Mouse (Mus musculus): ENCODE measurements around the gene Spata33. TPM values are rescaled to one million over a fixed set of nuclear protein-coding genes. Genes with fewer than 3 reads are reported as not detected.
"Not testable (repeated sequence)": the region's sequence is repeated elsewhere in the genome, so short reads cannot be mapped to it uniquely, and the experiment has no call there.

The Spata33 gene
- polyA plus RNA-seq, 1 experiment from 2014 or later: 5.0 TPM

DNA sequence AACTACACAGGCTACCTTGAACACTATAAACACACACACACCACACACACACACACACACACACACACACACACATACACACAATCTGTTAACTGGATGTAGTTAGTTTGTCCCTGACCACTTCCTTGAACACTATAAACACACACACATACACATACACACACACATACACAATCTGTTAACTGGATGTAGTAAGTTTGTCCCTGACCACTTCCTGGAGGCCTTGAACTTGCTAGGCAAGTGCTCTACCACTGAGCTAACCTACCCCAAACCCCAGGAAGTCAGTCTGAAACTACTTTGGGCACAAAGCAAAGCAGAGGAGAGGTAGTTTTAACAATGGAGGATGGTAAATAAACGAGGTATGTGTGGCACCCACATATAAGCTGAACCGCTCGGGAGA lies 9.1 kb upstream of the Spata33 start:
- Histone ChIP-seq H3K27me3 (no peaks in the 10 kb centered on the region), H3K4me1 (replicated peaks) (no peaks in the 10 kb centered on the region), H3K36me3 (peaks cover 48% of the 10 kb centered on the region), H3K9ac (replicated peaks) (no peak overlapping the region), H3K27ac (no peak overlapping the region), H3K4me3 (replicated peaks) (no peak overlapping the region), H3K4me2 (no peak overlapping the region), H3K9me3 (no peaks in the 10 kb centered on the region)
- no peak for ATAC-seq (ENCODE audit: insufficient number of reproducible peaks, insufficient read depth, low FRiP score, low TSS enrichment, low read depth)
- WGBS: 87% methylated on average over 3 of the region's 3 CpGs

DNA sequence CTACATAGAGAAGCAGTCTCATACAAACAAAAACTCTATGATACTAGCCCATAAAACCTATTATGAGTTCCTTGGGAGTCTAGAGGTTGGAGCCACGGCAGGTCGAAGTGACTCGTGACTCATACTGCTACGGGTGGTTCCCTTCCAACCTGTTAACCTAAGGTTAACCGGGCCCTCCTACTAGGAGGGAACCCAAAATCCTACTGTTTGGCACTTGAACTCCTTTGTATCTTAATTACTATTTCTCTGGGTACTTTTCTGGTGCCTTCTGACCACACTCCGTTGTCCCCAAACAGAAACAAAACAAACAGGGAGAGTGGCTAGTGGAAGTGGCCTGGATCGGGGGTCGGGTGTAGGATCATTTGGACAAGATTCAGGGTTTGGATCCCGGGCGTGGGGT lies 756 bp upstream of the Spata33 start:
- peak overlapping the region; percentile 92 for H3K9ac ChIP-seq (replicated peaks)
- H3K4me3 ChIP-seq (replicated peaks): peak overlapping the region; percentile 98
- no peaks in the 10 kb centered on the region for H3K27me3 ChIP-seq
- H3K36me3 ChIP-seq: peaks cover 38% of the 10 kb centered on the region
- peak overlapping the region; percentile 90 for H3K4me2 ChIP-seq
- no peak for ATAC-seq (ENCODE audit: insufficient number of reproducible peaks, insufficient read depth, low FRiP score, low TSS enrichment, low read depth)
- H3K4me1 ChIP-seq (replicated peaks): peaks cover 17% of the 10 kb centered on the region
- H3K27ac ChIP-seq: no peak overlapping the region
- no peaks in the 10 kb centered on the region for H3K9me3 ChIP-seq
- 48% methylated on average over 10 of the region's 10 CpGs for WGBS

DNA sequence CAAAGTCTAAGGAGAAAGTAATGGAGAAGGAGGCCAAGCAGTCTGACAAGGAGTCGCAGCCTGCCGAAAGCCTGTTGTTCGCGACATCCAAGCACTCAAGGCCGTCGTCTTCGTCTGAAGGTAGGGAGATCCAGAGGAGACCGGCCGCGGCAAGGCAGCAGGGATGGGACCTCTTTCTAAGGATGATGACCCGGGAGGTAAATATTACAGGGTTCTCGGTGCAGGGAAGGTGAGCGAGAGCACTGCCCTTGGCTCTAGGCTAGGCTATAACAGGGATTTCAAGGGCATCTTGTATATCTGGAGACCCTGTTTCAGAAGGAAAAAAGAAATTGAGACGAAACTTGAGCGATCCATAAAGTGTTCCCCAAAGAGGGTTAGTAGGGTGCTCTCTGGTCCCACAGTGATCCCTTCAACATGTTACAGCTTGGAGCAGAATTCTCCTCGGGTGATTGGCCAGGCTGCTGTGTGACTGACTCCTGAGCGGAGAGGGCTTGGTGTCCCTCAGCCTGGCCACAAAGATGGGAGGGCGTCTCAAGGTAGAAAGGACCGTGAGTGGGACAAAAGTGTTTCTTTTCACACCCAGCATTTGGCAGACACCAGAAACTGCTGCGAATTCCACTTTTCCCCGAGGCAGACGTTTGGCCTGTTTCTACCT lies 613 bp downstream of the Spata33 start:
- Histone ChIP-seq H3K36me3 (peaks cover 25% of the 10 kb centered on the region), H3K4me1 (replicated peaks) (peaks cover 17% of the 10 kb centered on the region), H3K9me3 (no peaks in the 10 kb centered on the region), H3K9ac (replicated peaks) (peak overlapping the region; percentile 65), H3K27me3 (no peaks in the 10 kb centered on the region), H3K4me3 (replicated peaks) (peak overlapping the region; percentile 98), H3K4me2 (peak overlapping the region; percentile 90), H3K27ac (peak overlapping the region; percentile 53)
- no peak; the same call in none of the 2 replicates for ATAC-seq (ENCODE audit: insufficient number of reproducible peaks, insufficient read depth, low FRiP score, low TSS enrichment, low read depth)
- WGBS: 13% methylated on average over 22 of the region's 22 CpGs

- WGBS: 80% methylated on average over 3 of the region's 3 CpGs
These were observed 2.8 kb downstream of the Spata33 start for GRCm38 (mm10) chr8:123215430-123215829.

DNA sequence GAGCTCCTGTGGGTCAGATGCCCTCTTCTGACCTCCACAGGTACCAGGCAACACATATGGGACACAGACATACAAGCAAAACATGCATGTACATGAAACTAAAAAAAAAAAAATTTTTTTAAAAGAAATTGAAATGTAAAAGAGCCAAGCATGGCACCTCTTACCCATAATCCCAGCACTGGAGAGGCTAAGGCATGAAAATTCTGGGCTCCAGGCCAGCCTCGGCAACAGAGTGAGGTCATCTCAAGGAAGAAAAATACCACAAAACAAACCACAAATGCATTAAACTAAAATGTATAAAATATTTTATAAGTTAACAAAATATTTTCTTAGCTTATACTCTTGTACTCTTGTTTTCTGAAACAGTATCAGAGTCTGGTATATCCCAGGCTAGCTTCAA lies 8.3 kb downstream of the Spata33 start:
- Histone ChIP-seq H3K27me3 (no peaks in the 10 kb centered on the region), H3K9ac (replicated peaks) (no peak overlapping the region), H3K4me3 (replicated peaks) (no peak overlapping the region), H3K36me3 (no peaks in the 10 kb centered on the region), H3K9me3 (no peaks in the 10 kb centered on the region), H3K27ac (no peak overlapping the region), H3K4me2 (no peak overlapping the region), H3K4me1 (replicated peaks) (peaks cover 13% of the 10 kb centered on the region)
- WGBS: 86% methylated on average over 1 of the region's 1 CpGs
- ATAC-seq (ENCODE audit: insufficient number of reproducible peaks, insufficient read depth, low FRiP score, low TSS enrichment, low read depth): no peak

More at GRCm38 (mm10) chr8:123215430-123215829, 2.8 kb downstream of the Spata33 start:
- Histone ChIP-seq H3K9ac (replicated peaks) (no peak overlapping the region), H3K9me3 (no peaks in the 10 kb centered on the region), H3K4me3 (replicated peaks) (no peak overlapping the region), H3K4me2 (no peak overlapping the region), H3K27me3 (no peaks in the 10 kb centered on the region), H3K27ac (no peak overlapping the region), H3K36me3 (peaks cover 3% of the 10 kb centered on the region; the same call in 1 of the 2 replicates), H3K4me1 (replicated peaks) (peaks cover 17% of the 10 kb centered on the region)
- ATAC-seq (ENCODE audit: insufficient number of reproducible peaks, insufficient read depth, low FRiP score, low TSS enrichment, low read depth): no peak

- peaks cover 13% of the 10 kb centered on the region for H3K4me1 ChIP-seq (replicated peaks)
- H3K27me3 ChIP-seq: no peaks in the 10 kb centered on the region
- H3K4me2 ChIP-seq: peak within 1 kb of the TSS; percentile 92
- H3K9ac ChIP-seq (replicated peaks): peak within 1 kb of the TSS; percentile 83
- H3K36me3 ChIP-seq: peaks cover 28% of the 10 kb centered on the region
- WGBS: 3% methylated on average over 59 of the region's 59 CpGs
- H3K4me3 ChIP-seq (replicated peaks): peak within 1 kb of the TSS; percentile 82
- ATAC-seq (ENCODE audit: insufficient number of reproducible peaks, insufficient read depth, low FRiP score, low TSS enrichment, low read depth): peak; percentile 52
- H3K27ac ChIP-seq: peak within 1 kb of the TSS; percentile 85
- no peaks in the 10 kb centered on the region for H3K9me3 ChIP-seq
These were observed 11.9 kb downstream of the Spata33 start, which contains the start of gene Cdk10 for GRCm38 (mm10) chr8:123224278-123225266. TSS of gene Cdk10 (plus strand) at chr8:123224842.

GRCm38 (mm10) chr8:123228416-123228815 lies 15.8 kb downstream of the Spata33 start:
- Histone ChIP-seq H3K9ac (replicated peaks) (no peak overlapping the region), H3K27ac (no peak overlapping the region), H3K9me3 (no peaks in the 10 kb centered on the region), H3K4me2 (no peak overlapping the region), H3K27me3 (peaks cover 15% of the 10 kb centered on the region), H3K36me3 (peaks cover 32% of the 10 kb centered on the region), H3K4me1 (replicated peaks) (peaks cover 13% of the 10 kb centered on the region), H3K4me3 (replicated peaks) (no peak overlapping the region)
- 100% methylated on average over 1 of the region's 1 CpGs for WGBS
- no peak for ATAC-seq (ENCODE audit: insufficient number of reproducible peaks, insufficient read depth, low FRiP score, low TSS enrichment, low read depth)

DNA sequence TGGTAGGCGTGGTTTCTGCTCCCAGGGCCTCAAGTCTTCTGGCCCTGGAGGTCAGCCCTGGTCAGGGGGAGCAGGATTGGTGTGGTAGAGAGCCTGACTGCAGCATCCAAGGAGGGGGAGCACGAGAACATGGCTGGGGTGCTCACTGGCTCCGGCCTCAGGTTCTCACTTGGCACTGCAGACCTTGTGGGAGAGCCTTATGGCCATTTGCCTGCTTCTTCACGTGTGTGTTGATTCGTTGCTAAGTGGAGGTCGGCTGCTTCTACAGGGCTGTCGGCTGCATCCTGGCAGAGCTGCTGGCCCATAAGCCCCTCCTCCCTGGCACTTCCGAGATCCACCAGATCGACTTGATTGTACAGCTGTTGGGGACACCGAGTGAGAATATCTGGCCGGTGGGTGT lies 17.7 kb downstream of the Spata33 start:
- peaks cover 34% of the 10 kb centered on the region for H3K27me3 ChIP-seq
- H3K27ac ChIP-seq; ATAC-seq (ENCODE audit: insufficient number of reproducible peaks, insufficient read depth, low FRiP score, low TSS enrichment, low read depth); H3K4me2 ChIP-seq; H3K4me1 ChIP-seq (replicated peaks); H3K9ac ChIP-seq (replicated peaks); H3K9me3 ChIP-seq; H3K4me3 ChIP-seq (replicated peaks): not testable (repeated sequence)
- H3K36me3 ChIP-seq: peaks cover 32% of the 10 kb centered on the region
- WGBS: 85% methylated on average over 11 of the region's 11 CpGs

- WGBS: 53% methylated on average over 5 of the region's 5 CpGs
- H3K9me3 ChIP-seq: no peaks in the 10 kb centered on the region
- no peak overlapping the region for H3K9ac ChIP-seq (replicated peaks)
- no peak overlapping the region for H3K4me3 ChIP-seq (replicated peaks)
- no peak overlapping the region for H3K4me2 ChIP-seq
- peaks cover 32% of the 10 kb centered on the region for H3K36me3 ChIP-seq
- H3K27me3 ChIP-seq: peaks cover 48% of the 10 kb centered on the region
- peaks cover 7% of the 10 kb centered on the region for H3K4me1 ChIP-seq (replicated peaks)
- H3K27ac ChIP-seq: no peak overlapping the region
- ATAC-seq (ENCODE audit: insufficient number of reproducible peaks, insufficient read depth, low FRiP score, low TSS enrichment, low read depth): no peak
These were observed 19.1 kb downstream of the Spata33 start for GRCm38 (mm10) chr8:123231742-123232141.

DNA sequence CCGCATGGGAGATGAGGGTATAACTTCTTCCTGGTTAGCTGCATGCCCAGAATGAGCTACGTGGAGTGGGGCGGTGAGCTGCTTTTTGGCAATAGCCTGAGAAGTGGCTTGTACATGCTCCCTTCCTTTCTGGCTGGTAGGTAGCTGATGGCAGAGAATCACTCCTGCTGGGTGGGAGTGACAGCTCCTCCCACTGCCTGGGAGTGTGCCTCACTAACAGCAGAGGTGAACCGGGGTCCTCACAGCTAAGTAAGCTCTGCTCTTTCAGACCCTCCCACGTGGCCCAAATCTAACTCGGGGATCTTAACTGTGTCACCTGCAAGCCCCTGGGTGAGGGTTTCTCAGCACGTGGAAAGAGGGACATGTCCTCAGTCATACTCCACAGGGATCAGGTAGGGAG lies 19.9 kb downstream of the Spata33 start:
- H3K27me3 ChIP-seq: peaks cover 49% of the 10 kb centered on the region
- no peak for ATAC-seq (ENCODE audit: insufficient number of reproducible peaks, insufficient read depth, low FRiP score, low TSS enrichment, low read depth)
- H3K4me2 ChIP-seq: no peak overlapping the region
- H3K9ac ChIP-seq (replicated peaks): no peak overlapping the region
- no peak overlapping the region for H3K27ac ChIP-seq
- WGBS: 30% methylated on average over 7 of the region's 7 CpGs
- H3K4me1 ChIP-seq (replicated peaks): peaks cover 7% of the 10 kb centered on the region
- no peak overlapping the region for H3K4me3 ChIP-seq (replicated peaks)
- H3K36me3 ChIP-seq: peaks cover 24% of the 10 kb centered on the region
- H3K9me3 ChIP-seq: no peaks in the 10 kb centered on the region

DNA sequence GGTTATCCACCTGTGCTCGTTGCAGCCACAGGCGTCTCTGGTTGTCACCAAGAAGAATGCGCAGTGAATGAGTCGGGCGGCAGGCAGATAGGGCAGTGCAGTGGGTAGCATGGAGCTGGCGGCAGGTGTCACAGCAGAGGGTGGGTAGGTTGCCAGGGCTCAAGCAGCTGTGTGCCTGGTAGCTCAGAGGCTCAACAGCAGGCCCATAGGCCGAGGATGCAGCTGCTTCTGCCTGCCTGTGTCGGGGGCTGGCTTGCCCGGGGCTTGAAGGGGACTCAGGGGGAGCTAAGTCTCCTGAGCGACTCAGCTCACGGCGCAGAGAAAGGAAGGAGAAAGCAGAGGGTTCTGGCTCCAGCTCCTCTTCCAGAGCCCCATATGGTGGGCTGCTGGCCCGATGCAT lies 20.7 kb downstream of the Spata33 start:
- H3K4me1 ChIP-seq (replicated peaks): peaks cover 7% of the 10 kb centered on the region
- no peak overlapping the region for H3K4me2 ChIP-seq
- peaks cover 49% of the 10 kb centered on the region for H3K27me3 ChIP-seq
- no peaks in the 10 kb centered on the region for H3K9me3 ChIP-seq
- H3K36me3 ChIP-seq: peaks cover 17% of the 10 kb centered on the region
- H3K27ac ChIP-seq: no peak overlapping the region
- WGBS: 53% methylated on average over 13 of the region's 13 CpGs
- H3K9ac ChIP-seq (replicated peaks): no peak overlapping the region
- no peak for ATAC-seq (ENCODE audit: insufficient number of reproducible peaks, insufficient read depth, low FRiP score, low TSS enrichment, low read depth)
- no peak overlapping the region for H3K4me3 ChIP-seq (replicated peaks)

Data from limb, embryonic 12.5 days (tissue).